Mouse (Mus musculus) gastrocnemius, postnatal 25 days (tissue): ENCODE results near the gene Akap6. TPM values are rescaled to one million over a fixed set of nuclear protein-coding genes. Genes with fewer than 3 reads are reported as not detected.
"Not testable (repeated sequence)": the region's sequence is repeated elsewhere in the genome, so short reads cannot be mapped to it uniquely, and the experiment has no call there.

Experiments
- DNase-seq: peaks from one replicate; pipeline ENCODE4 v3.0.0; 2022
- total RNA-seq, 2 experiments: library from RNA; stranded (reverse); gene quantifications; 1 replicate in 1 of 2; 2 replicates in 1 of 2; pipeline ENCODE4 v1.2.3; 2021

The Akap6 gene
- total RNA-seq, 2 experiments from 2014 or later: 20.7 to 36.8 TPM

GRCm38 (mm10) chr12:52711857-52712640 lies 12.9 kb downstream of the Akap6 start:
- peak; percentile 15 for DNase-seq

- DNase-seq: no peak
Observed at GRCm38 (mm10) chr12:52718392-52718791, 19.2 kb downstream of the Akap6 start.

- no peak for DNase-seq
Observed at GRCm38 (mm10) chr12:52719232-52719631, 20.0 kb downstream of the Akap6 start.

GRCm38 (mm10) chr12:52719681-52720080 lies 20.5 kb downstream of the Akap6 start:
- DNase-seq: no peak

- DNase-seq: not testable (repeated sequence)
Observed at GRCm38 (mm10) chr12:52724039-52724615, 24.9 kb downstream of the Akap6 start.

- DNase-seq: no peak
Observed at GRCm38 (mm10) chr12:52726434-52727231, 27.4 kb downstream of the Akap6 start.

GRCm38 (mm10) chr12:52729396-52729795 lies 30.2 kb downstream of the Akap6 start:
- DNase-seq: no peak

- not testable (repeated sequence) for DNase-seq
Observed at GRCm38 (mm10) chr12:52735161-52735560, 36.0 kb downstream of the Akap6 start.

GRCm38 (mm10) chr12:52737151-52737550 lies 38.0 kb downstream of the Akap6 start:
- no peak for DNase-seq

GRCm38 (mm10) chr12:52739326-52739725 lies 40.1 kb downstream of the Akap6 start:
- no peak for DNase-seq

GRCm38 (mm10) chr12:52741801-52742200 lies 42.6 kb downstream of the Akap6 start:
- DNase-seq: no peak

- DNase-seq: no peak
Observed at GRCm38 (mm10) chr12:52750006-52750405, 50.8 kb downstream of the Akap6 start.

GRCm38 (mm10) chr12:52755649-52756048 lies 56.5 kb downstream of the Akap6 start:
- no peak for DNase-seq

- no peak for DNase-seq
Observed at GRCm38 (mm10) chr12:52757881-52758280, 58.7 kb downstream of the Akap6 start.

GRCm38 (mm10) chr12:52764046-52764445 lies 64.9 kb downstream of the Akap6 start:
- no peak for DNase-seq

GRCm38 (mm10) chr12:52764810-52765209 lies 65.6 kb downstream of the Akap6 start:
- DNase-seq: no peak

- no peak for DNase-seq
Observed at GRCm38 (mm10) chr12:52769561-52769960, 70.4 kb downstream of the Akap6 start.

- DNase-seq: no peak
Observed at GRCm38 (mm10) chr12:52771931-52772330, 72.7 kb downstream of the Akap6 start.

- DNase-seq: no peak
Observed at GRCm38 (mm10) chr12:52772494-52773280, 73.5 kb downstream of the Akap6 start.

- DNase-seq: no peak
Observed at GRCm38 (mm10) chr12:52773847-52774246, 74.7 kb downstream of the Akap6 start.

- no peak for DNase-seq
Observed at GRCm38 (mm10) chr12:52774382-52774781, 75.2 kb downstream of the Akap6 start.

GRCm38 (mm10) chr12:52780216-52780615 lies 81.0 kb downstream of the Akap6 start:
- no peak for DNase-seq
